Mouse (Mus musculus) Patski (cell line): ENCODE results near the gene Slc35e3. TPM values are rescaled to one million over a fixed set of nuclear protein-coding genes. Genes with fewer than 3 reads are reported as not detected.

ENCODE experiments used
- ATAC-seq: fragments of 100-300 bp; one replicate; pipeline ENCODE4 v1.8.0; 2021
- CTCF ChIA-PET: fragments of 350-600 bp; sonication (Branson Sonifier 250); formaldehyde crosslinking; loops from one replicate; lab custom pipeline; 2022; ENCODE audit warnings: inconsistent platforms; lab: Charles Lee
- POLR2A ChIA-PET: fragments of 350-600 bp; sonication (Branson Sonifier 250); formaldehyde crosslinking; loops from one replicate; lab custom pipeline; 2022; ENCODE audit warnings: antibody characterized with exemption, inconsistent platforms; lab: Charles Lee
- DNase-seq: peaks from one replicate; pipeline ENCODE4 v3.0.0-alpha.2; 2011; ENCODE audit warnings: low read depth, low spot score
- H3K27me3 ChIP-seq: fragments of 371-371 bp; one replicate; pipeline ENCODE4 v1.5.1; 2021
- CTCF ChIP-seq: fragments of 100-300 bp; IDR thresholded peaks from one replicate; pipeline ENCODE4 v1.5.1; 2021
- in situ Hi-C: fragments of 300-500 bp; cut with MboI; formaldehyde crosslinking; loops from 3 replicates; pipeline ENCODE4 v1.11.1; 2018; ENCODE audit warnings: low pct_unique_long_range_greater_than_20kb, mixed read lengths
- polyA plus RNA-seq: library from polyadenylated mRNA; unstranded; gene quantifications from one replicate; pipeline ENCODE4 v1.2.3, GENCODE M21; 2021

The Slc35e3 gene
- polyA plus RNA-seq, 1 experiment from 2014 or later: 19.4 TPM

GRCm38 (mm10) chr10:117689297-117690100 lies 56.7 kb downstream of the Slc35e3 start:
- no peaks in the 10 kb centered on the region for H3K27me3 ChIP-seq
- TF ChIP-seq CTCF: no peak
- ATAC-seq (no peak), DNase-seq (no peak)
- CTCF ChIA-PET: interaction anchor here (1.3 to 1.7 kb wide), 2 partner anchors 10 to 12 kb away, joined by 4 to 6 read pairs; no protein-coding TSS in a partner anchor
- in situ Hi-C loops: no loop called here
- POLR2A ChIA-PET: no interaction called here

- in situ Hi-C loops: no loop called here
- CTCF ChIA-PET: interaction anchor here (0.9 to 1.5 kb wide), 3 partner anchors 11 to 30 kb away, joined by 3 to 4 read pairs (median 4); no protein-coding TSS in a partner anchor
- POLR2A ChIA-PET: no interaction called here
- peak; percentile 59 for TF ChIP-seq CTCF
- no peak for DNase-seq
- peak; percentile 58 for ATAC-seq
- no peaks in the 10 kb centered on the region for H3K27me3 ChIP-seq
Observed at GRCm38 (mm10) chr10:117688204-117689151, 57.7 kb downstream of the Slc35e3 start.

- DNase-seq (no peak), ATAC-seq (no peak)
- no peak for TF ChIP-seq CTCF
- POLR2A ChIA-PET: no interaction called here
- CTCF ChIA-PET: interaction anchor here (0.9 to 1.5 kb wide), 2 partner anchors 22 to 31 kb away, joined by 3 to 4 read pairs; no protein-coding TSS in a partner anchor
- H3K27me3 ChIP-seq: no peaks in the 10 kb centered on the region
- in situ Hi-C loops: no loop called here
Observed at GRCm38 (mm10) chr10:117687577-117687976, 58.6 kb downstream of the Slc35e3 start.

GRCm38 (mm10) chr10:117687018-117687417 lies 59.1 kb downstream of the Slc35e3 start:
- in situ Hi-C loops: no loop called here
- ChIA-PET CTCF (interaction anchor here (0.8 to 1.5 kb wide), 2 partner anchors 8 to 31 kb away, joined by 3 read pairs; no protein-coding TSS in a partner anchor), POLR2A (no interaction called here)
- DNase-seq (no peak), ATAC-seq (no peak)
- no peak for TF ChIP-seq CTCF
- H3K27me3 ChIP-seq: no peaks in the 10 kb centered on the region

GRCm38 (mm10) chr10:117685849-117686591 lies 60.1 kb downstream of the Slc35e3 start:
- TF ChIP-seq CTCF: no peak
- ATAC-seq: no peak
- in situ Hi-C loops: no loop called here
- ChIA-PET CTCF (interaction anchor here (0.8 to 1.8 kb wide), 3 partner anchors 9 to 230 kb away, joined by 3 to 5 read pairs (median 3); no protein-coding TSS in a partner anchor), POLR2A (interaction anchor here (0.7 kb wide), 1 partner anchor 26 kb away, joined by 3 read pairs; no protein-coding TSS in a partner anchor)
- no peaks in the 10 kb centered on the region for H3K27me3 ChIP-seq
- no peak for DNase-seq

GRCm38 (mm10) chr10:117685171-117685848 lies 60.9 kb downstream of the Slc35e3 start:
- CTCF ChIA-PET: interaction anchor here (1.1 to 1.8 kb wide), 2 partner anchors 169 to 229 kb away, joined by 3 to 5 read pairs; no protein-coding TSS in a partner anchor
- DNase-seq (no peak), ATAC-seq (no peak)
- POLR2A ChIA-PET: interaction anchor here (0.7 kb wide), 1 partner anchor 27 kb away, joined by 3 read pairs; no protein-coding TSS in a partner anchor
- no peaks in the 10 kb centered on the region for H3K27me3 ChIP-seq
- no peak for TF ChIP-seq CTCF
- in situ Hi-C loops: no loop called here

GRCm38 (mm10) chr10:117684298-117685170 lies 61.6 kb downstream of the Slc35e3 start:
- ATAC-seq (no peak), DNase-seq (no peak)
- ChIA-PET CTCF (interaction anchor here (1.8 kb wide), 1 partner anchor 168 kb away, joined by 5 read pairs; no protein-coding TSS in a partner anchor), POLR2A (no interaction called here)
- no peak for TF ChIP-seq CTCF
- no peaks in the 10 kb centered on the region for H3K27me3 ChIP-seq
- in situ Hi-C loops: no loop called here

GRCm38 (mm10) chr10:117683734-117684037 lies 62.5 kb downstream of the Slc35e3 start:
- CTCF ChIA-PET: interaction anchor here (1.0 kb wide), 1 partner anchor 9 kb away, joined by 3 read pairs; no protein-coding TSS in a partner anchor
- ATAC-seq (no peak), DNase-seq (no peak)
- POLR2A ChIA-PET: no interaction called here
- no peaks in the 10 kb centered on the region for H3K27me3 ChIP-seq
- in situ Hi-C loops: no loop called here
- no peak for TF ChIP-seq CTCF

Other genes with a start within 250 kb of the Slc35e3 start
- 1.4 TPM for gene Cpm, start 116.9 kb downstream of the Slc35e3 start, polyA plus RNA-seq
- gene Mdm2, start 35.6 kb downstream of the Slc35e3 start, polyA plus RNA-seq: 64.0 TPM
- 22.6 TPM for gene Nup107, start 46.3 kb upstream of the Slc35e3 start, polyA plus RNA-seq
- gene Rap1b, start 99.7 kb upstream of the Slc35e3 start, polyA plus RNA-seq: 95.5 TPM